Mouse (Mus musculus): ENCODE data around the gene Tmem267. TPM values are rescaled to one million over a fixed set of nuclear protein-coding genes. Genes with fewer than 3 reads are reported as not detected.
"Not testable (repeated sequence)": the region's sequence is repeated elsewhere in the genome, so short reads cannot be mapped to it uniquely, and the experiment has no call there.

The Tmem267 gene
- polyA plus RNA-seq, 1 experiment from 2014 or later: 2.8 TPM

- not testable (repeated sequence) for H3K36me3 ChIP-seq (ENCODE audit: control insufficient read depth, insufficient read depth, low read length); H3K9ac ChIP-seq (ENCODE audit: low read length); H3K27me3 ChIP-seq (ENCODE audit: control insufficient read depth, insufficient read depth, low read length); H3K4me1 ChIP-seq (replicated peaks; ENCODE audit: control insufficient read depth, insufficient read depth, low read length); H3K9me3 ChIP-seq (ENCODE audit: control insufficient read depth, low read length); H3K27ac ChIP-seq (ENCODE audit: low read depth, low read length); H3K4me2 ChIP-seq (ENCODE audit: low read depth, low read length, severe bottlenecking); ATAC-seq (replicated peaks; ENCODE audit: low FRiP score); H3K4me3 ChIP-seq (ENCODE audit: low read depth, low read length)
- DNase-seq (ENCODE audit: low spot score): peak; percentile 84
- 51% methylated on average over 12 of the region's 13 CpGs for WGBS
These were observed 115.0 kb downstream of the Tmem267 start for GRCm38 (mm10) chr13:119602688-119603331.

DNA sequence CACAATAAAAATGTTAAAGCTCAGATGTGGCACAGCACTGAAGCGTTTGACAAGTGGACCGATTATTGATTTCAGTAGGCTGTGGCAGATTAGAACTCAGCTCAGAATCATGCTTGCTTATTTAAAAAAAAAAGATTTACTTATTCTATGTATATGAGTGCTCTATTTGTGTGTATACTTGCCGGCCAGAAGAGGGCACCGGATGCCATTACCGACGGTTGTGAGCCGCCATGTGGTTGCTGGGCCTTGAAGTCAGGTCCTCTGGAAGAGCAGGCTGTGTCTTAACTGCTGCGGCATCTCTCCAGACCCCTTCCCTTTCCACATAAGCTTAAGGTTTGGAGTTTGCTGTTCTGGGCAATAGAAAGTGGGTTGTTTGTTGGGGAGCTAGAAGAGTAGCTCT lies 116.1 kb downstream of the Tmem267 start:
- ATAC-seq (replicated peaks; ENCODE audit: low FRiP score) (peak; percentile 11; the same call in 1 of the 2 replicates), DNase-seq (ENCODE audit: low spot score) (peak; percentile 68)
- not testable (repeated sequence) for H3K27ac ChIP-seq (ENCODE audit: low read depth, low read length); H3K4me3 ChIP-seq (ENCODE audit: low read depth, low read length); H3K36me3 ChIP-seq (ENCODE audit: control insufficient read depth, insufficient read depth, low read length); H3K4me1 ChIP-seq (replicated peaks; ENCODE audit: control insufficient read depth, insufficient read depth, low read length); H3K9ac ChIP-seq (ENCODE audit: low read length); H3K9me3 ChIP-seq (ENCODE audit: control insufficient read depth, low read length); H3K4me2 ChIP-seq (ENCODE audit: low read depth, low read length, severe bottlenecking); H3K27me3 ChIP-seq (ENCODE audit: control insufficient read depth, insufficient read depth, low read length)
- 92% methylated on average over 6 of the region's 8 CpGs for WGBS

GRCm38 (mm10) chr13:119604322-119604721 lies 116.5 kb downstream of the Tmem267 start:
- peak; percentile 58 for DNase-seq (ENCODE audit: low spot score)
- not testable (repeated sequence) for H3K9ac ChIP-seq (ENCODE audit: low read length); H3K27ac ChIP-seq (ENCODE audit: low read depth, low read length); H3K36me3 ChIP-seq (ENCODE audit: control insufficient read depth, insufficient read depth, low read length); H3K27me3 ChIP-seq (ENCODE audit: control insufficient read depth, insufficient read depth, low read length); H3K4me2 ChIP-seq (ENCODE audit: low read depth, low read length, severe bottlenecking); H3K4me1 ChIP-seq (replicated peaks; ENCODE audit: control insufficient read depth, insufficient read depth, low read length); H3K4me3 ChIP-seq (ENCODE audit: low read depth, low read length); H3K9me3 ChIP-seq (ENCODE audit: control insufficient read depth, low read length)
- ATAC-seq (replicated peaks; ENCODE audit: low FRiP score): peak; percentile 13; the same call in 1 of the 2 replicates
- WGBS: 92% methylated on average over 7 of the region's 9 CpGs

DNA sequence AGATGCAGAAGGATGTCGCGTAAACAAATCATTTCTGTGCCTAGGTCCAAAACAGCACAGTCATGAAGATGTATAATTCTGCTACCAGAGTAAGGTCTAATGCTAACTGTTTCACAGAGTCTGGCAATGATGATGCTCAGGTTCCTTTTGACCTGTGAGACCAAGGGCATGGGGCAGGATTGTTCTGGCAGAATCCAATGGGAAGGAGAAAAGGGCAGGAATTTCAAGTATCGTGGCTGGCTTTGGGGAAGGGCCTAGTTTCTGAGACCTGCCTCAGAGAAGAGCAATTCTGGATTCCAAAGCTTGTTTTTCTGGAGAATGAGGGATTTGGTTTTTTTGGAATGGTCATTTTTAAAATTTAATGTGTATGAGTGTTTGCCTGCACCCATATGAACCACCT lies 131.0 kb downstream of the Tmem267 start:
- no peak overlapping the region for H3K9ac ChIP-seq (ENCODE audit: low read length)
- H3K27ac ChIP-seq (ENCODE audit: low read depth, low read length): no peak overlapping the region
- ATAC-seq (replicated peaks; ENCODE audit: low FRiP score) (no peak), DNase-seq (ENCODE audit: low spot score) (no peak)
- 94% methylated on average over 3 of the region's 3 CpGs for WGBS
- no peaks in the 10 kb centered on the region for H3K27me3 ChIP-seq (ENCODE audit: control insufficient read depth, insufficient read depth, low read length)
- no peaks in the 10 kb centered on the region for H3K36me3 ChIP-seq (ENCODE audit: control insufficient read depth, insufficient read depth, low read length)
- no peak overlapping the region for H3K4me3 ChIP-seq (ENCODE audit: low read depth, low read length)
- H3K9me3 ChIP-seq (ENCODE audit: control insufficient read depth, low read length): no peaks in the 10 kb centered on the region; the same call in 1 of the 2 replicates
- H3K4me2 ChIP-seq (ENCODE audit: low read depth, low read length, severe bottlenecking): no peak overlapping the region
- H3K4me1 ChIP-seq (replicated peaks; ENCODE audit: control insufficient read depth, insufficient read depth, low read length): no peaks in the 10 kb centered on the region

- Histone ChIP-seq H3K36me3 (ENCODE audit: control insufficient read depth, insufficient read depth, low read length) (no peaks in the 10 kb centered on the region), H3K9me3 (ENCODE audit: control insufficient read depth, low read length) (no peaks in the 10 kb centered on the region; the same call in 1 of the 2 replicates), H3K4me3 (ENCODE audit: low read depth, low read length) (no peak overlapping the region), H3K4me1 (replicated peaks; ENCODE audit: control insufficient read depth, insufficient read depth, low read length) (no peaks in the 10 kb centered on the region), H3K27me3 (ENCODE audit: control insufficient read depth, insufficient read depth, low read length) (no peaks in the 10 kb centered on the region), H3K4me2 (ENCODE audit: low read depth, low read length, severe bottlenecking) (no peak overlapping the region), H3K9ac (ENCODE audit: low read length) (no peak overlapping the region), H3K27ac (ENCODE audit: low read depth, low read length) (no peak overlapping the region)
- no peak for ATAC-seq (replicated peaks; ENCODE audit: low FRiP score)
- 91% methylated on average over 3 of the region's 3 CpGs for WGBS
- DNase-seq (ENCODE audit: low spot score): no peak
These were observed 131.9 kb downstream of the Tmem267 start for GRCm38 (mm10) chr13:119619735-119620134.

GRCm38 (mm10) chr13:119623634-119624033 lies 135.8 kb downstream of the Tmem267 start, which contains the start of gene Ccl28:
TSS of gene Ccl28 (plus strand) at chr13:119623819.
- H3K9ac ChIP-seq (ENCODE audit: low read length): no peak within 1 kb of the TSS
- H3K4me2 ChIP-seq (ENCODE audit: low read depth, low read length, severe bottlenecking): no peak within 1 kb of the TSS
- H3K27ac ChIP-seq (ENCODE audit: low read depth, low read length): no peak within 1 kb of the TSS
- H3K27me3 ChIP-seq (ENCODE audit: control insufficient read depth, insufficient read depth, low read length): no peaks in the 10 kb centered on the region
- no peaks in the 10 kb centered on the region; the same call in 1 of the 2 replicates for H3K9me3 ChIP-seq (ENCODE audit: control insufficient read depth, low read length)
- H3K4me3 ChIP-seq (ENCODE audit: low read depth, low read length): no peak within 1 kb of the TSS
- ATAC-seq (replicated peaks; ENCODE audit: low FRiP score): no peak
- no peaks in the 10 kb centered on the region for H3K36me3 ChIP-seq (ENCODE audit: control insufficient read depth, insufficient read depth, low read length)
- 85% methylated on average over 6 of the region's 6 CpGs for WGBS
- no peak for DNase-seq (ENCODE audit: low spot score)
- H3K4me1 ChIP-seq (replicated peaks; ENCODE audit: control insufficient read depth, insufficient read depth, low read length): no peaks in the 10 kb centered on the region

DNA sequence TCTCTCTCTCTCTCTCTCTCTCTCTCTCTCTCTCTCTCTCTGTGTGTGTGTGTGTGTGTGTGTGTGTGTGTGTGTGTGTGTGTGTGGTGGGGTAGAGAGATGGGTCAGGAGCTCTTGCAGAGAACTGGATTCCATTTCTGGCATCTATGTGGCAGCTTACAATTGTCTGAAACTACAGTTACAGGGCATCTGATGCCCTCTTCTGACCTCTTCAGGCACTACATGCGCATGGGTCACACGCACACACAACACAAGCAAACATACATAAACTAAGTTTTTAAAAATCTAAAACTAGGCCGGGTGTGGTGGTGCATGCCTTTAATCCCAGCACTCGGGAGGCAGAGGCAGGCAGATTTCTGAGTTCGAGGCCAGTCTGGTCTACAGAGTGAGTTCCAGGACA lies 138.1 kb downstream of the Tmem267 start:
- not testable (repeated sequence) for ATAC-seq (replicated peaks; ENCODE audit: low FRiP score)

GRCm38 (mm10) chr13:119631482-119632155 lies 143.8 kb downstream of the Tmem267 start:
- 16% methylated on average over 31 of the region's 33 CpGs for WGBS
- no peak overlapping the region for H3K27ac ChIP-seq (ENCODE audit: low read depth, low read length)

More for the DNA sequence above, 138.1 kb downstream of the Tmem267 start:
- DNase-seq (ENCODE audit: low spot score); H3K9ac ChIP-seq (ENCODE audit: low read length); H3K4me3 ChIP-seq (ENCODE audit: low read depth, low read length); H3K4me2 ChIP-seq (ENCODE audit: low read depth, low read length, severe bottlenecking); H3K27me3 ChIP-seq (ENCODE audit: control insufficient read depth, insufficient read depth, low read length); H3K36me3 ChIP-seq (ENCODE audit: control insufficient read depth, insufficient read depth, low read length); H3K4me1 ChIP-seq (replicated peaks; ENCODE audit: control insufficient read depth, insufficient read depth, low read length); H3K9me3 ChIP-seq (ENCODE audit: control insufficient read depth, low read length); H3K27ac ChIP-seq (ENCODE audit: low read depth, low read length): not testable (repeated sequence)
- WGBS: 87% methylated on average over 5 of the region's 5 CpGs

More at GRCm38 (mm10) chr13:119631482-119632155, 143.8 kb downstream of the Tmem267 start:
- Histone ChIP-seq H3K36me3 (ENCODE audit: control insufficient read depth, insufficient read depth, low read length) (no peaks in the 10 kb centered on the region), H3K27me3 (ENCODE audit: control insufficient read depth, insufficient read depth, low read length) (no peaks in the 10 kb centered on the region), H3K4me2 (ENCODE audit: low read depth, low read length, severe bottlenecking) (peak overlapping the region; percentile 48), H3K9me3 (ENCODE audit: control insufficient read depth, low read length) (no peaks in the 10 kb centered on the region), H3K4me1 (replicated peaks; ENCODE audit: control insufficient read depth, insufficient read depth, low read length) (no peaks in the 10 kb centered on the region), H3K9ac (ENCODE audit: low read length) (peak overlapping the region; percentile 47), H3K4me3 (ENCODE audit: low read depth, low read length) (peak overlapping the region; percentile 49)
- ATAC-seq (replicated peaks; ENCODE audit: low FRiP score) (peak; percentile 95), DNase-seq (ENCODE audit: low spot score) (peak; percentile 93)
